Mouse (Mus musculus) embryo, embryonic 11.5 days (tissue): Measurements from ENCODE around the gene Cd164l2.

ENCODE experiments used
- DNase-seq: peaks from one replicate; pipeline ENCODE4 v3.0.0-alpha.2; 2012; ENCODE audit warnings: low read depth, low spot score

Gene Cd164l2

GRCm38 (mm10) chr4:133255392-133255791, 43.5 kb downstream of the Cd164l2 start:
- no peak for DNase-seq

GRCm38 (mm10) chr4:133256820-133257219, 44.9 kb downstream of the Cd164l2 start:
- no peak for DNase-seq

GRCm38 (mm10) chr4:133257230-133257629, 45.3 kb downstream of the Cd164l2 start:
- DNase-seq: no peak

GRCm38 (mm10) chr4:133257798-133258408, 46.0 kb downstream of the Cd164l2 start:
- DNase-seq: no peak

- no peak for DNase-seq
These were observed 49.9 kb downstream of the Cd164l2 start for GRCm38 (mm10) chr4:133261641-133262374.

- DNase-seq: no peak
These were observed 50.4 kb downstream of the Cd164l2 start for GRCm38 (mm10) chr4:133262375-133262765.

- no peak for DNase-seq
These were observed 51.0 kb downstream of the Cd164l2 start, which contains the start of gene Sytl1 for GRCm38 (mm10) chr4:133262882-133263281. Sytl1 (minus strand) TSS chr4:133263113.

- DNase-seq: no peak
These were observed 51.8 kb downstream of the Cd164l2 start for GRCm38 (mm10) chr4:133263756-133264155.

GRCm38 (mm10) chr4:133264559-133264958, 52.6 kb downstream of the Cd164l2 start:
- no peak for DNase-seq

- no peak for DNase-seq
These were observed 53.4 kb downstream of the Cd164l2 start for GRCm38 (mm10) chr4:133265297-133265696.

- no peak for DNase-seq
These were observed 53.8 kb downstream of the Cd164l2 start for GRCm38 (mm10) chr4:133265759-133266158.

GRCm38 (mm10) chr4:133266248-133266880, 54.4 kb downstream of the Cd164l2 start:
- DNase-seq: no peak

- DNase-seq: no peak
These were observed 57.0 kb downstream of the Cd164l2 start for GRCm38 (mm10) chr4:133268931-133269330.

- DNase-seq: no peak
These were observed 57.7 kb downstream of the Cd164l2 start for GRCm38 (mm10) chr4:133269596-133269995.

GRCm38 (mm10) chr4:133270929-133271328, 59.0 kb downstream of the Cd164l2 start:
- no peak for DNase-seq
